Mouse (Mus musculus) left cerebral cortex, adult 8-10 months (tissue): Measurements from ENCODE around the gene Grid2ip. TPM values are rescaled to one million over a fixed set of nuclear protein-coding genes. Genes with fewer than 3 reads are reported as not detected.

ENCODE experiments used
- DNase-seq, 2 experiments: peaks; one replicate each; pipeline ENCODE4 v3.0.0; 2022; ENCODE audit warnings: low spot score in 2 of 2
- total RNA-seq, 4 experiments: library from RNA; stranded (reverse); gene quantifications; 2 replicates each; pipeline ENCODE4 v1.2.4; 2022

Gene Grid2ip
- total RNA-seq, 4 experiments from 2014 or later, result 3.1 to 4.6 (median 3.6) TPM

- peak in 1 of 2 experiments; percentile 41 for DNase-seq
Observed at GRCm38 (mm10) chr5:143410841-143411395, 53.8 kb downstream of the Grid2ip start.

GRCm38 (mm10) chr5:143421484-143421883 is 64.3 kb downstream of the Grid2ip start:
- no peak for DNase-seq

GRCm38 (mm10) chr5:143422990-143423389 is 65.9 kb downstream of the Grid2ip start:
- DNase-seq, result no peak

GRCm38 (mm10) chr5:143423899-143424519 is 66.9 kb downstream of the Grid2ip start:
- DNase-seq, result no peak

GRCm38 (mm10) chr5:143434421-143434820 is 77.3 kb downstream of the Grid2ip start:
- no peak for DNase-seq

GRCm38 (mm10) chr5:143441298-143441697 is 84.2 kb downstream of the Grid2ip start:
- no peak for DNase-seq

GRCm38 (mm10) chr5:143441753-143442152 is 84.6 kb downstream of the Grid2ip start:
- DNase-seq, result no peak

Other genes starting within 250 kb of the Grid2ip start
- 10 to 100 TPM; 42.4 to 47.3 (median 45.2) TPM for gene Rnf216, start 244.3 kb upstream of the Grid2ip start, total RNA-seq
- under 1 TPM; 0.07 to 0.21 (median 0.14) TPM for gene Olfr718-ps1, start 209.8 kb upstream of the Grid2ip start, total RNA-seq
- 10 to 100 TPM; 12.0 to 15.0 (median 13.5) TPM for gene Rbak, start 176.6 kb upstream of the Grid2ip start, total RNA-seq
- not detected for gene Spdye4b, start 176.3 kb upstream of the Grid2ip start, total RNA-seq
- not detected for gene Spdye4a, start 130.4 kb upstream of the Grid2ip start, total RNA-seq
- 10 to 100 TPM; 26.9 to 31.8 (median 31.4) TPM for gene Zfp12, start 122.2 kb upstream of the Grid2ip start, total RNA-seq
- gene Zfp316, start 87.3 kb upstream of the Grid2ip start, total RNA-seq, result 10 to 100 TPM; 24.1 to 26.8 (median 24.5) TPM
- gene Zfp853, start 63.7 kb upstream of the Grid2ip start, total RNA-seq, result 1 to 10 TPM; 4.0 to 4.7 (median 4.3) TPM
- 10 to 100 TPM; 21.7 to 24.7 (median 23.3) TPM for gene E130309D02Rik, start 42.0 kb upstream of the Grid2ip start, total RNA-seq
- gene Zdhhc4, start 28.1 kb upstream of the Grid2ip start, total RNA-seq, result 10 to 100 TPM; 43.1 to 44.4 (median 44.0) TPM
- 10 to 100 TPM; 32.1 to 39.5 (median 34.3) TPM for gene Kdelr2, start 46.5 kb downstream of the Grid2ip start, total RNA-seq
- gene Daglb, start 107.2 kb downstream of the Grid2ip start, total RNA-seq, result 10 to 100 TPM; 33.6 to 41.6 (median 36.8) TPM
- gene Rac1, start 170.7 kb downstream of the Grid2ip start, total RNA-seq, result 100 to 1,000 TPM; 369 to 406 (median 382) TPM